Mouse (Mus musculus) layer of hippocampus, postnatal 25 days (tissue): ENCODE measurements around the gene Dlk1. TPM values are rescaled to one million over a fixed set of nuclear protein-coding genes. Genes with fewer than 3 reads are reported as not detected.
"Not testable (repeated sequence)": the region's sequence is repeated elsewhere in the genome, so short reads cannot be mapped to it uniquely, and the experiment has no call there.

Experiments
- DNase-seq, 2 experiments: peaks; one replicate each; pipeline ENCODE4 v3.0.0; 2022; ENCODE audit warnings: mixed read lengths in 2 of 2, low spot score in 1 of 2; ENCODE audit errors: extremely low spot score in 1 of 2
- total RNA-seq, 2 experiments: library from RNA; stranded (reverse); gene quantifications; 2 replicates each; pipeline ENCODE4 v1.2.3; 2021

The Dlk1 gene
- total RNA-seq, 2 experiments from 2014 or later = 3.4 to 6.7 TPM

GRCm38 (mm10) chr12:109467417-109467816, 14.8 kb downstream of the Dlk1 start:
- DNase-seq = not testable (repeated sequence)

- no peak for DNase-seq
Measured at GRCm38 (mm10) chr12:109469793-109470192, 17.2 kb downstream of the Dlk1 start.

- DNase-seq = no peak
Measured at GRCm38 (mm10) chr12:109472627-109473026, 20.0 kb downstream of the Dlk1 start.

GRCm38 (mm10) chr12:109473575-109473976, 21.0 kb downstream of the Dlk1 start:
- no peak for DNase-seq

GRCm38 (mm10) chr12:109474187-109474606, 21.6 kb downstream of the Dlk1 start:
- no peak for DNase-seq

- no peak for DNase-seq
Measured at GRCm38 (mm10) chr12:109475501-109475900, 22.9 kb downstream of the Dlk1 start.

GRCm38 (mm10) chr12:109486525-109486924, 33.9 kb downstream of the Dlk1 start:
- DNase-seq = not testable (repeated sequence)

- DNase-seq = peak in 1 of 2 experiments; percentile 15
Measured at GRCm38 (mm10) chr12:109491701-109492100, 39.1 kb downstream of the Dlk1 start.

GRCm38 (mm10) chr12:109493381-109493780, 40.8 kb downstream of the Dlk1 start:
- DNase-seq = no peak

- DNase-seq = no peak
Measured at GRCm38 (mm10) chr12:109495016-109495644, 42.5 kb downstream of the Dlk1 start.

GRCm38 (mm10) chr12:109496397-109496796, 43.8 kb downstream of the Dlk1 start:
- no peak for DNase-seq

GRCm38 (mm10) chr12:109500992-109501391, 48.4 kb downstream of the Dlk1 start:
- no peak for DNase-seq

GRCm38 (mm10) chr12:109502360-109503040, 49.9 kb downstream of the Dlk1 start:
- no peak for DNase-seq

- DNase-seq = no peak
Measured at GRCm38 (mm10) chr12:109507693-109508092, 55.1 kb downstream of the Dlk1 start.

- DNase-seq = no peak
Measured at GRCm38 (mm10) chr12:109508495-109509454, 56.2 kb downstream of the Dlk1 start.

- DNase-seq = no peak
Measured at GRCm38 (mm10) chr12:109509531-109510137, 57.0 kb downstream of the Dlk1 start.

- DNase-seq = no peak
Measured at GRCm38 (mm10) chr12:109510247-109510646, 57.6 kb downstream of the Dlk1 start.

GRCm38 (mm10) chr12:109511456-109511855, 58.8 kb downstream of the Dlk1 start:
- DNase-seq = peak in 1 of 2 experiments; percentile 18

- no peak for DNase-seq
Measured at GRCm38 (mm10) chr12:109512151-109512907, 59.7 kb downstream of the Dlk1 start.
